ENCODE assay signal across 8 mouse cellular contexts in the genomic region with DNA sequence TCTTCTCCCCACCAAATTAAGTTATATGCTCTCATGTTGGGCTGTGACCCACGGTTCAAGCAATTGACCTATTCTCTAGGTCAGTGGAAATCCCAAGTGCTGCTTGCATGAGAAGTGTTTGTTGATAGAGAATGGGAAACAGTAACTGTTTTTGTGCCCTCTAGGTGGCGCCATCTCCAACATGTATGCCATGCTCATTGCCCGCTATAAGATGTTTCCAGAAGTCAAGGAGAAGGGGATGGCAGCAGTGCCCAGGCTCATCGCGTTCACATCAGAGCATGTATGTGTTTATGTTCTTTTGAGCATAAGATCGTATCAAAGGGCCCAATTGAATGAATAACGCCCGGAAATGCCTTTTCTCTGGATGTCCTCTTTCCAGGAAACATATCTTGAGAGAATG. TPM values are rescaled to one million over a fixed set of nuclear protein-coding genes. Genes with fewer than 3 reads are reported as not detected.
DNase-seq lines count a peak whose midpoint lies in the region; ATAC-seq and TF ChIP-seq lines count a peak whose summit lies in the region.

No protein-coding gene starts in this region.

- intact Hi-C loops in gastrocnemius, adult 2 months (cut with DNase I) = no loop called here

- no peak for DNase-seq in gastrocnemius, adult 2 months
- DNase-seq in gastrocnemius, adult 18-20 months (ENCODE audit: low spot score) = no peak
- DNase-seq in testis, postnatal 14 days (ENCODE audit: low spot score) = no peak
- peak; percentile 25 for DNase-seq in embryonic facial prominence, embryonic 10.5 days (ENCODE audit: low spot score)
- peak; percentile 48 for DNase-seq in thymus, postnatal 0 days (ENCODE audit: low spot score)
- DNase-seq in frontal cortex, postnatal 14 days (ENCODE audit: low spot score in 2 of 2) = no peak

- ATAC-seq in activated CD4-positive, CD25-positive, alpha-beta regulatory T cell, adult 4 months = no peak

- H3K9me3 ChIP-seq in embryonic facial prominence, embryonic 10.5 days = no peaks in the 10 kb centered on the region

- no peaks in the 10 kb centered on the region for H3K4me1 ChIP-seq in testis, adult 2 months (ENCODE audit: control insufficient read depth, insufficient read depth, low read length)
- H3K4me1 ChIP-seq in embryonic facial prominence, embryonic 10.5 days = no peaks in the 10 kb centered on the region

- no peaks in the 10 kb centered on the region for H3K27me3 ChIP-seq in testis, adult 2 months (ENCODE audit: control insufficient read depth, insufficient read depth, low read length)
- H3K27me3 ChIP-seq in embryonic facial prominence, embryonic 10.5 days (replicated peaks; ENCODE audit: low read depth, poor library complexity, severe bottlenecking) = no peaks in the 10 kb centered on the region

- TF ChIP-seq CTCF in gastrocnemius, adult 2 months (IDR thresholded peaks at IDR 0.05) = peak; percentile 54
- peak; percentile 42; the same call in 1 of the 2 replicates for TF ChIP-seq CTCF in testis, adult 2 months (IDR thresholded peaks at IDR 0.05; ENCODE audit: control insufficient read depth, insufficient read depth, insufficient replicate concordance, low read depth, low read length)

- no peak overlapping the region for H3K27ac ChIP-seq in gastrocnemius, adult 2 months
- H3K27ac ChIP-seq in testis, adult 2 months (ENCODE audit: control insufficient read depth, insufficient read depth, low read depth, low read length) = no peak overlapping the region
- no peak overlapping the region for H3K27ac ChIP-seq in embryonic facial prominence, embryonic 10.5 days (replicated peaks)

- no peak overlapping the region for H3K4me3 ChIP-seq in gastrocnemius, adult 2 months
- no peak overlapping the region for H3K4me3 ChIP-seq in testis, adult 2 months (ENCODE audit: control insufficient read depth, low read depth, low read length)
- no peak overlapping the region for H3K4me3 ChIP-seq in embryonic facial prominence, embryonic 10.5 days

- whole genome bisulfite sequencing in embryonic facial prominence, embryonic 10.5 days = 44% methylated on average over 8 of the region's 8 CpGs

- H3K36me3 ChIP-seq in testis, adult 2 months (ENCODE audit: control insufficient read depth, insufficient read depth, low read length) = no peaks in the 10 kb centered on the region
- H3K36me3 ChIP-seq in embryonic facial prominence, embryonic 10.5 days (replicated peaks) = no peaks in the 10 kb centered on the region

- no peak for TF ChIP-seq POLR2A in testis, adult 2 months (IDR thresholded peaks at IDR 0.05; ENCODE audit: control insufficient read depth, low read depth, low read length)

RNA-seq across cellular contexts. Expression of a gene that starts 12.8 kb away (rescaled TPM):
- not detected for total RNA-seq in gastrocnemius, adult 2 months (2021)
- under 1 TPM in 1 of 2 experiments, not detected in 1; 0.05 TPM for total RNA-seq in gastrocnemius, adult 18-20 months (2021)
- 0.63 and 0.93 TPM in 2 replicates for polyA plus RNA-seq in testis, adult 2 months (2012; rRNA removed)
- polyA plus RNA-seq in embryonic facial prominence, embryonic 10.5 days (2016; fragmentation: Nextera tagmentation; extraction: Ambion mirVana) = 1.7 and 3.4 TPM in 2 replicates
- not detected in 2 replicates for polyA plus RNA-seq in thymus, postnatal 0 days (2015; fragmentation: Nextera tagmentation; extraction: Ambion mirVana)
- polyA plus RNA-seq in activated CD4-positive, CD25-positive, alpha-beta regulatory T cell, adult 4 months (2017; shearing (Covaris generic)) = not detected

Comparison
In these comparisons a context has a peak if more than half of its experiments do, and no peak if none do; other contexts are left out.
1. DNase-seq: peak in embryonic facial prominence, embryonic 10.5 days (single experiment) and thymus, postnatal 0 days (single experiment); none in gastrocnemius, adult 2 months (single experiment), gastrocnemius, adult 18-20 months (single experiment), testis, postnatal 14 days (single experiment) and frontal cortex, postnatal 14 days (0 of 2).